Mouse (Mus musculus) G1E-ER4 (cell line): Measurements from ENCODE around the gene Frat2. TPM values are rescaled to one million over a fixed set of nuclear protein-coding genes. Genes with fewer than 3 reads are reported as not detected.

Source experiments
- GATA1 ChIP-seq: IDR thresholded peaks from one replicate; pipeline ENCODE4 v1.8.0; 2012; ENCODE audit warnings: low read length, inconsistent platforms
- polyA plus RNA-seq: library from polyadenylated mRNA; stranded (reverse); fragments of >175 nt; gene quantifications from 2 replicates; pipeline ENCODE4 v1.2.3, GENCODE M21; 2012

The Frat2 gene
- polyA plus RNA-seq, 1 experiment, result 72.3 TPM

DNA sequence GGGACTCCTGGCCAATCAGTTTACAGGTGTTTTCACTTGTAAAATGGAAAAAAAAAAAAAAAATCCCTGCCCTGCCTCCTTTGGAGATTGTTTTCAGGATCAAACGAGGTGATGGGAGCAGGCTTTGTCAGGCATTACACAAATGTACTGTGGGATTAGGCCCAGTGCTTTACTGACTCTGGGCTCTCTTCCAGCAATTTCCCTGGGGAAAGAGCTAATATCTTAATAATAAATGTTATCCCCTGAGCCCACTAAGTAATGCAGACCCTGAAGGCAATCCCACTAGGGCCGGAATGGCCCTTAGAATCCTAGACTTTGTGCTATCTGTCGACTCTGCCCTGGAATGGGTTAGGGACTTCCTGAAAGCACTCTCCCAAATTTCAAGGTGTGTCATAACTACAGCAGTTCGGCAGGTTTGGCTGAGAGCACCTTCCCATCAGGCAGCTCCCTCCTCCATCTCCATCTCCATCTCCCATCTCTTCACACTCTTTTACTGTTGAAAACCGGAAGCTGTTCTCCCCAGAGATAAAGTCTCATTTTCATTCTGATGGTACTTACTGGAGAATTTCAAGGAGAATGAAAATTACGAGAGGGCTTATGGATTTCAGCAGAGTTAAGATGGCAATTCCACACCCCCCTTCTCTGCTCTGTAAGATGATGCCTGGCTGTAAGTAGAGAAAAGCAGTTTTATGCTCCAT lies 2.2 kb upstream of the Frat2 start:
- TF ChIP-seq GATA1, result no peak

DNA sequence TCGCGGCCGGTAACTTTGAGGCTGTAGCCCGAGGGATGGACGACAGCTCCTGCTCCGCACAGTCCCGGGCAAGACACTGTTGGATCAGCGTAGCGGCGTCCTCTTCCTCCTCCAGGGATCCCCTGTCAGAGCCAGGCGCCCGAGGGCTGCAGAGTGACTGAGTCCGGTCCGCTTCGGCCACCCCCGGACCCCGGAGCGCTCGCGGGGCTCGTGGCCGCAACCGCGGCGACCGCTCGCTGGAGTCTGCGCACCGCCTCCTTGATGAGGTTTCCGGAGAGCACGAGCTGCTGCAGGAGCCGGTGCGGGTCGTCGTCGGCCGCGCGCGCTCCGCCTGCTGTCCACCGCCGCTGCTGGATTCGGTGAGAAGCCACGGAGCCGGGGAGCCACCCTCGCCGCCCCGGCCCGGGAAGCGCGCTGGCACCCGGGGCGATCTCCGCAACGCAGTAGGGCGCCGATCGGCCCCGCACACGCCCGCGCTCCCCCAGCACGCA lies 796 bp downstream of the Frat2 start:
- TF ChIP-seq GATA1, result no peak

DNA sequence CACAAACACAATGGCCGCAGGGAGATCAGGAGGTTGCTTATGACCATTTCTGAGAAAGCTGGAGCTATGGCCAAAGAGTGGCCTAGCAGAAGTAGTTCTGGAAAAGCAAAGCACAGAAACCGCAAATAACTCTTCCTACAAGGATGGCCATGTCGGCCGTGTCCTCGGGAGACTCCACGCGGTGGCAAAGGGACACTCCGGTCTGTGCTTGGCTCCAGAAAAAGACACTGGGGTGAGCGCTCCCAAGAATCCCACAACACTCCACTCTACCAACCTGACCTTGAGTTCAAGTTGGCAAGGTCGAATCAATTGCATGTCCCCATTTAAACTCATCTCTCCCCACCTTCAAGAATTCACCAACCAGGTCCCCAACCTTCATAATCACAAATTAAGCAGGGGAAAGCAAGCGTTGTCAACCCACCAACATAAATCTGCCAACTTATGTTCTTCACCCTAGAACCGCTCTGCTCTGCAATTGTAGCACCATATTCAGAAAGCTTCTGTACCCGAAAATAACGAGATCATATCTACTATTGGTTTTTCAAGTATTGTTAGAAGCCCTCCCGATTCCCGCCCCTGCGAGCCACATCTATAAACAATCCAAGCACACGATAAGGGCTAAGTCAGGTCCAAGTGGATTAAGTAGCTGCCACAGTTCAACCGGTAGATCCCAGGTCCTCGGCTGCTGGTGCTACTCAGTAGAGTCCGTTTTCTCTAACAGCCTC lies 1.4 kb downstream of the Frat2 start:
- no peak for TF ChIP-seq GATA1

DNA sequence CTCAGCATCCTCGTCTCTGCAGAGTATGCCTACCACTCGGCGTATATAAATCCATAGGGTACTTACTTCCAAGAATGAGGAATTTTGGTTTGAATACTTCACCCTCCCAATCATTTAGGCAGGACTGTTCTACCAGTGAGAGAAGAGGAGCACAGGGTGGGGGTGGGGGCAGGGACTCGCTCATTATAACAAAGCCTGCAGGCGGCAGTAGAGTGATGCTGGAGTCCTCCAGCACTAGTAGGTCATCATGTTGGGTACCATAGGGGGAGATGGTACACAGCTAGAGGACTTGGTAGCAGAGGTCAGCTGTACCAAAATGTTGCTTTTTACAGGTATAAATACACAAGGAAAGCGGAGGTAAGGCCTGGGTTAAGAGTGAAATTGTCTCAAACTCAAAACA lies 3.6 kb downstream of the Frat2 start:
- no peak for TF ChIP-seq GATA1

DNA sequence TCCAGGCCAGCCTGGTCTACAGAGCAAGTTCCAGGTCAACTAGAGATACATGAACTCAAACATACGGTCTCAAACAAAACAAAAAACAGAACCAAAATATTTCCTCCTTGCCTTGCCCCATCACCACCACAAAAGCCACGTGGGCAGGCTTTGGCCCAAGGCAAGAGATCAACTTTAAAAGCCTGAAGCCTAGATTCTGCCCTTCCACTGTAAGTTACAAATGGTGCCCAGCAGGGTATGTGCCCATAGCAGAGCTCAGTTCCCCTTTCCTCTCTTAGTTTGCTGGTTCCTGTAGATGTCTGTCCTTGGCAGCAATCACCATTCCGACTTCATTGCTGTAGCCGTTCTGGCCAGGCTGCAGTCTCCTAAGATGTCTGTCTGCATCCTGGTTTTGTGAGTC lies 5.2 kb downstream of the Frat2 start:
- TF ChIP-seq GATA1, result no peak

DNA sequence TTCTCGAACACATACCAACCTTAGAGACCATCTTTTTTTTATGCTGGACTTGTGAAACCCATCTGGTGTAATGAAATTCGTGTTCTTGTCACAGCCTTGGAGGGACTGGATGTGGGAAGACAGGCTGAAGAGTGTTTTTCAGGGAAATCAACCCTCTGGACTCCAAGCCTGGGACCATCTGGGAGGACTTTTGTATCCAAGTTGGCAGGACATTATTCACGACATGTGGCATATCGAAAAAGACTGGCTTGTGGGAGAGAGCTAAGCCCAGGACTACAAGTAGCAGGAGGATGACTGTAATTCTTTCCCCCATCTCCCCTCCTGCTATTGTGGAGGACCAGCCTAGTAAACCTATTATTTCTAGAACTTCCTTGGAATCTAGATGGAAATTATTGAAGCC lies 5.7 kb downstream of the Frat2 start:
- no peak for TF ChIP-seq GATA1

DNA sequence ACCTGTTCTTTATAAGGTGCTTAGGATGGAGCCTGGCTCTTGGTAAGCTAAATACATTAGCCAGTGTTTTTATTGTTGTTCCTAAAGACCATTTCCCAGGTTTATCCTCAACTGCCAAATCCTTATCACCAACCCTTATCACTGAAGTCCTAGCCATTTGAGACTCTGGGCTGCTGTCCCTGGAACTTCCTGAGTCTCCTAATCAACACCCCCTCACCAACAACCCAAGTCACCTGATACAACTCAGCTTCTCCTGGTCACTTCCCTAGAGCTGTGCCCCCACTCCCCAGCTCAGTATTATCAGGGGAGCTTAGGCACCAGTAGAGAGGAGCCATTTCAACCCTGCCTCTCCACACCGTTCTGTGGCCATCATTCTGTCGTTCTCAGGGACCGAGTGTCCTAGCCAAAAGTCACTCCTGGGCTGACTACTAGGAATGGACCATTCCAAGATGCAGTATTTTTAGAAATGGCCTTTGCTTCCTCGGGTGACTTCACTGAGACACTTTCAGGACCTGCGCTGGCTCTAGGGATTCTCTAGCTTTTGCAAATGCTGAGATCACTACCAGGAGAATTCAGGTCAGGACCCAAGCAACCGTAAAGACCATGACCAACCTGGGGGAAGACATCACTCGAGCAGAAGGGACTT lies 6.7 kb downstream of the Frat2 start:
- TF ChIP-seq GATA1, result no peak

DNA sequence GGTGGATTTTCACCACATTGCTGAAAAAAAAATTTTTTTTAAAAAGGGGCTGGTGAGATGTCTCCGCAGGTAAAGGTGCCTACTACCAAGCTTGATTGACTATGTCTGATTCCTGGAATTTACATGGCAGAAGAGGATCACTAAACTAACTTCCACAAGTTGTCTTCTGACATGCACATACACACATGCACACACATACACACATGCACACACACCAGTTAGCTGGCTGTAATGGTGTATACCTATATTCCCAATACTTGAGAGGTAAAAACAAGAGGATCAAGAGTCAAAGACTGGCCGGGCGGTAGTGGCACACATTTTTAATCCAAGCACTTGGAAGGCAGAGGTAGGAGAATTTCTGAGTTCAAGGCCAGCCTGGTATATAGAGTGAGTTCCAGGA lies 8.2 kb downstream of the Frat2 start:
- no peak for TF ChIP-seq GATA1

DNA sequence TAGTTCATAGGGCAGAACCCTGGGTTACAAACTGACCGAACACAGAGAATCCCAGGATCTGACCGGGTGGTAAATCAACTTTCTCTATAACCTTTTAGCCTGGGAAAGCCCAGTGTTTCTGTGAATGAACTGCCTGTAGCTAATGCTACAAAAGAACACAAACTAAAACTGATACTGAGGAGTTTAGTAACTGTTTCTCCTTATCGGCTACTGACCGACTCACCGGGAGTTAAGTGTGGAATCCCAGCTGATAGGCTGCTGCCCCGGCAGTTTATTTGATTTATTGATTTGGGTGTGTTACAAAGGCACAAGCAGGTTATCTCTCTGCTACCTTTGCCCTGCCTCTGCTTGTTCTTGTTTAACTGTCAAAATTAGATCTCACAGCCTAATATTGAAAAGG lies 9.1 kb downstream of the Frat2 start:
- TF ChIP-seq GATA1, result peak; percentile 74

DNA sequence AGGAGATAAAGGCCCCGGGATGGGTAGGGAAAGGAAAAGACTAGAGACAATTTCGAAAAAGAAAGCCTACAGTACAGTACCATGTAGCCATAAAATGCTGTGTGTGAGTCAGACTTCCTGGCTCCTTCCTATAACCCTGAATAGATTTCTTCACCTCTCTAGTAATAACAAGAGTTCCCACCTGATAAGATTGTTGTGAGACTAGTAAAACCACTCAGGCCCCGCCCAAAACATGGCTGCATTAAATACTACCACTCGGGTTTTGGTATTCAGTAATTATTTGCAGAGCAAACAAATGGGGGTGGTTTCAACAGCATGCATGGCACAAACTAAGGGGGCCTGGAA lies 10.0 kb downstream of the Frat2 start:
- TF ChIP-seq GATA1, result no peak

DNA sequence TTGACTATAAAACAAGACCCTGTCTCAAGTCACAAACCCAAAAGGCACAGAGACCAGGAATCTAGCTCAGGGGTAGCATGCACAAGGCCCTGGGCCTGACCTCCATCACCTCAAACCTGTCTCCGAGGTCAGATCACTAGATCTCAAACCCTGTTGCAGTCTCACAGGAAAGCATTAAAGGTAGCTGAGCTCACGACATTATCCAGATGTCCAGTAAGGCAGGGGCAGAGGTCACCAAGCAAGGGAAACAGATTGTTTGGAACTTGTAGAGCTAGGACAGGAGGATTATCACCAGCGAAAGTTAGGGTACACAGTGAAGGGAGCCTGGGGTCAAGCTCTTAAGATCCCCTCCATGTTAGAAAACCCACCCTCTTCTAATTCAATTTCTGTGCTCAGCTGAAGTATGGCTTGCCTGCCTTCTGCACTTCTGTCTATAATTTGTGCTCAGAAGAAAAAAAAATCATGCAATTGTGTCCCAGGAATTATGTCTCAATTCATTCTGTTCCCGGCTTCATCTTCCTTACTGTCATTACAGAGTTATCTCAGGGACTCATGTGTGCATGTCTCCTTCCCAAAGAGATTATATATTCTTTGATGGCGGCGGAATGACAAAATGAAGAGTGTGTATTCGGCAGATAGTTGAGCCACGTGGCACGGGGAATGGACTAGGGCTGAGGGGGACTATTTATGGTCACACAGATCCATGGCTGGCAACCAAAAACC lies 10.6 kb downstream of the Frat2 start:
- TF ChIP-seq GATA1, result peak; percentile 37

DNA sequence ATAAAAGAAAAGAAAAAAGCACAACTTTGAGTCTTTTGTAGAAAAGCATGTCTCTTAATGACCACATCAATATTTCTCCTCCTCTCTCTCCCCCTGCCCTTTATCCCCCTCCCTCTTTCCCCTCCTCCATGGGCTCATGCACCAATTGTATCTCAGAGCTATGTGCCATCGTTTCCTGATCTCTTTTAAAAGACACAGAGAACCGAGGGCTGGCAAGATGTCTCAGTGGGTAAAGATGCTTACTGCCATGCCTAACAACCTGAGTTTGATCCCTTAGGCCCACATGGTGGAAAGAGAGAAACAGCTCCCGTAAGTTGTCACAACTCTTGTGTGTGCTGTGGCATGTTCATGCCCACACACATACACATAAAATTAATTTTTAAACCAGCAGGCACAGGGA lies 11.2 kb downstream of the Frat2 start:
- no peak for TF ChIP-seq GATA1

DNA sequence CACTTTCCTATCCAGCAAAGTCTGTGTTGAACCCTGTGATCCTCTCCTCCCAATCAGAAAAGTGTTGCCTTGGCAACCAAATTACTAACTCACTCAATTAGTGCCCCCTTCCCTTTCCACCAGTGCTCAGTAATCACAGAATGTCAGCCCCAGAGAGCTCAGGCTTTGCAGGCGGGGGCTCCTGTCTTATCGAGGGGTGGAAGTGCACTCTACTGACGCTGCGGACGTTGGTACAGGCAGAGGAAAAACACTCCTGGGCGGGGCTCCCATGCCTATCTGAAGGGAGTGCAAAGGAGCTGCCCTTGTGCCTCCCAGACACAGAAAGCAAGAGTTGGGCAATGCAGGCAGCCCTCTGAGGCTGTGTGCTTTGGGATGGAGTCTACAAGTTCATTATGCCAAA lies 12.1 kb downstream of the Frat2 start:
- TF ChIP-seq GATA1, result no peak

DNA sequence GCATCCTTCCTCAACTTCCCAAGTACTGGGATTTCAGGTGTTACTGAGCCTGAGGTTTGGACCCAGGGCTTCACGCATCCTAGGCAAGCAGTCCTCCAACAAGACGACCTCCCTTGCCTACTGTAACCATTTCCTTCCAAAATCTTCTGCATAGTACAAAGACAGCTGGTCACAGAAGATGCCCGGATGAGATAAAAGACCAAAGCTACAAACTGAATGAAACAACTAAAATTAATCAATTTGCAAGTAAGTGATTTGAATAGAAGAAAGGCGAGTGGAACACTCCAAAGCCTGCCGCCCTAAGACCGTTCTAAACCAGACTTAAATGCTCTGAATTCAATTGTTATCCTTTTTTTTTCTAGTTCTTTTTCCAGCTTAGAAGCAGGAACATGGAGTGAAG lies 12.5 kb downstream of the Frat2 start:
- no peak for TF ChIP-seq GATA1

DNA sequence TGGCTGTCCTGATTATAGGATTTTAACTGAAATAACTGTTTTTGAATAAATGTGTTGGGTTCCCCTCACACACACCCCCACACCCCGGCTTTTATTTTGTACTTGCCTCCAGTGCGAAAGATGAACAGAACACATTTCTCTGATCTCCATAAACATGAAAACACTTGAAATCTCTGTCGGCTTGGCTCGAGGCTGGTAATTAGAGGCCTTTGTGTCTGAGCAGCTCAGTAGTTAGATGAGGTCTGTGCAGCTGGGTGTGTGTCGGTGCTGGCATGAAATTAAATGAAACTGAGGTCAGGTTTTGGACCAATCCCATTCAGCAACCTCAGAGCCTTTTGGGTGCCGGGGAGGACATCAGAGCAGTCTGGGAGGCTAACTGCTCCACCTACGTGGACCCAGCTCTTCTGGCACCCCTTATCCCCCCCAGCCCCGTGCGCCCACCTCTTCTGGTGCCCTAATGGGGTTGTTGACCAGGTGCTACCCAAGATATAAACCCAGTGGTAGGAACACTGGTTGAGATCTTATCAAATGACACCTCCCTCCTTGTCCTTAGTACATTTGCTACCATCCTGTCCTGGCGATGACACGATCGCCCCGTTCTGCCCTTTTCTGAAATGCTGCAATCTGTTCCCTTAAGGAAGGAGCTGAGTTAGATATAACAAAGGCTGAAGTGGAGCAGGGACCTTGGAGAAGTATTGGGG lies 15.3 kb downstream of the Frat2 start:
- TF ChIP-seq GATA1, result no peak
